Mouse (Mus musculus) erythroblast, embryonic 14.5 days (primary cell): ENCODE data around the gene Cuta. TPM values are rescaled to one million over a fixed set of nuclear protein-coding genes. Genes with fewer than 3 reads are reported as not detected.

ENCODE experiments used
- H3K27me3 ChIP-seq: 2 replicates; pipeline ENCODE4 v1.6.1; 2012; ENCODE audit warnings: inconsistent platforms; ENCODE audit not compliant: control insufficient read depth
- H3K36me3 ChIP-seq: 2 replicates; pipeline ENCODE4 v1.6.1; 2012; ENCODE audit warnings: mild to moderate bottlenecking, inconsistent platforms; ENCODE audit not compliant: control insufficient read depth
- H3K4me1 ChIP-seq: 2 replicates; pipeline ENCODE4 v1.6.1; 2012; ENCODE audit warnings: inconsistent platforms; ENCODE audit not compliant: control insufficient read depth
- H3K4me3 ChIP-seq: replicated peaks from 2 replicates; pipeline ENCODE3; 2012; ENCODE audit warnings: moderate library complexity, mild to moderate bottlenecking, inconsistent platforms
- H3K9me3 ChIP-seq: 2 replicates; pipeline ENCODE4 v1.6.1; 2012; ENCODE audit warnings: low read length, inconsistent platforms, mixed read lengths; ENCODE audit not compliant: control insufficient read depth
- GATA1 ChIP-seq: IDR thresholded peaks from 2 replicates; pipeline ENCODE4 v1.6.1; 2012; ENCODE audit warnings: low read length, inconsistent platforms, mixed read lengths
- TAL1 ChIP-seq: IDR thresholded peaks from 3 replicates; pipeline ENCODE4 v1.6.1; 2012; ENCODE audit warnings: low read length, inconsistent platforms, mixed read lengths
- polyA plus RNA-seq: library from polyadenylated mRNA; stranded (reverse); fragments of >175 nt; gene quantifications from 2 replicates; pipeline ENCODE4 v1.2.3, GENCODE M21; 2012

The Cuta gene
- polyA plus RNA-seq, 1 experiment = 19.6 TPM

GRCm38 (mm10) chr17:26941031-26941789, 1.8 kb upstream of the Cuta start, which contains the start of gene Syngap1:
TSS of gene Syngap1 (plus strand) at chr17:26941253.
- peaks cover 6% of the 10 kb centered on the region; the same call in 1 of the 2 replicates for H3K27me3 ChIP-seq
- H3K36me3 ChIP-seq = peaks cover 17% of the 10 kb centered on the region
- H3K4me3 ChIP-seq = peak within 1 kb of the TSS; percentile 86
- TF ChIP-seq GATA1 = no peak
- H3K4me1 ChIP-seq = peaks cover 58% of the 10 kb centered on the region
- H3K9me3 ChIP-seq = no peaks in the 10 kb centered on the region

- no peaks in the 10 kb centered on the region for H3K9me3 ChIP-seq
- peaks cover 30% of the 10 kb centered on the region for H3K36me3 ChIP-seq
- TF ChIP-seq GATA1 (no peak), TAL1 (no peak)
- peaks cover 51% of the 10 kb centered on the region for H3K4me1 ChIP-seq
- no peaks in the 10 kb centered on the region for H3K27me3 ChIP-seq
- peak overlapping the region; percentile 86 for H3K4me3 ChIP-seq
These were observed 568 bp upstream of the Cuta start for GRCm38 (mm10) chr17:26939973-26940300.

GRCm38 (mm10) chr17:26938731-26939130, 638 bp downstream of the Cuta start:
- H3K4me1 ChIP-seq = peaks cover 62% of the 10 kb centered on the region
- H3K9me3 ChIP-seq = no peaks in the 10 kb centered on the region

GRCm38 (mm10) chr17:26937883-26938695, 1.3 kb downstream of the Cuta start:
- Histone ChIP-seq H3K27me3 (no peaks in the 10 kb centered on the region), H3K4me3 (peak overlapping the region; percentile 86), H3K36me3 (peaks cover 47% of the 10 kb centered on the region), H3K9me3 (no peaks in the 10 kb centered on the region), H3K4me1 (peaks cover 68% of the 10 kb centered on the region)
- TF ChIP-seq GATA1 = no peak
- no peak for TF ChIP-seq TAL1

More at GRCm38 (mm10) chr17:26938731-26939130, 638 bp downstream of the Cuta start:
- Histone ChIP-seq H3K4me3 (peak overlapping the region; percentile 86), H3K36me3 (peaks cover 42% of the 10 kb centered on the region), H3K27me3 (no peaks in the 10 kb centered on the region)
- TF ChIP-seq TAL1 (no peak), GATA1 (no peak)

GRCm38 (mm10) chr17:26936921-26937695, 2.3 kb downstream of the Cuta start:
- peak overlapping the region; percentile 7 for H3K4me3 ChIP-seq
- no peaks in the 10 kb centered on the region for H3K27me3 ChIP-seq
- no peaks in the 10 kb centered on the region for H3K9me3 ChIP-seq
- peaks cover 55% of the 10 kb centered on the region for H3K36me3 ChIP-seq
- TF ChIP-seq TAL1 (no peak), GATA1 (no peak)
- peaks cover 74% of the 10 kb centered on the region for H3K4me1 ChIP-seq

GRCm38 (mm10) chr17:26936453-26936852, 2.9 kb downstream of the Cuta start:
- TF ChIP-seq TAL1 (no peak), GATA1 (no peak)
- Histone ChIP-seq H3K36me3 (peaks cover 62% of the 10 kb centered on the region), H3K4me1 (peaks cover 71% of the 10 kb centered on the region), H3K27me3 (no peaks in the 10 kb centered on the region), H3K9me3 (no peaks in the 10 kb centered on the region), H3K4me3 (no peak overlapping the region)

- no peak overlapping the region for H3K4me3 ChIP-seq
- no peak for TF ChIP-seq GATA1
- H3K9me3 ChIP-seq = no peaks in the 10 kb centered on the region
- peaks cover 75% of the 10 kb centered on the region for H3K36me3 ChIP-seq
- H3K27me3 ChIP-seq = no peaks in the 10 kb centered on the region
- peaks cover 56% of the 10 kb centered on the region for H3K4me1 ChIP-seq
These were observed 4.3 kb downstream of the Cuta start for GRCm38 (mm10) chr17:26935027-26935426.

- peaks cover 52% of the 10 kb centered on the region for H3K4me1 ChIP-seq
- no peak for TF ChIP-seq GATA1
- peak overlapping the region; percentile 75 for H3K4me3 ChIP-seq
- H3K36me3 ChIP-seq = peaks cover 84% of the 10 kb centered on the region
- H3K27me3 ChIP-seq = no peaks in the 10 kb centered on the region
- no peaks in the 10 kb centered on the region for H3K9me3 ChIP-seq
These were observed 5.2 kb downstream of the Cuta start for GRCm38 (mm10) chr17:26933885-26934827.
